Mouse (Mus musculus) kidney, embryonic 14.5 days (tissue): ENCODE measurements at regions not wholly inside any gene's neighbourhood (a gene's known extent, or its start where the extent isn't known, plus 50 kb on each side); places are given as distances from the start of the nearest gene placed in this dataset.

ENCODE experiments used
- ATAC-seq: fragments of 200-750 bp; cut with Nextera tagmentation; 2 replicates; pipeline ENCODE4 v1.8.0; 2017; ENCODE audit warnings: moderate number of reproducible peaks, mild to moderate bottlenecking, moderate TSS enrichment, moderate library complexity; ENCODE audit not compliant: low FRiP score, low TSS enrichment
- H3K27ac ChIP-seq: fragments of 300-500 bp; sonication (generic); 2 replicates; pipeline ENCODE4 v1.5.1; 2014; ENCODE audit warnings: low read depth, mild to moderate bottlenecking, low read length, moderate library complexity, mixed read lengths
- H3K27me3 ChIP-seq: fragments of 300-500 bp; sonication (generic); 2 replicates; pipeline ENCODE4 v1.6.1; 2014; ENCODE audit warnings: mild to moderate bottlenecking, low read length; ENCODE audit not compliant: control insufficient read depth, insufficient read depth
- H3K36me3 ChIP-seq: fragments of 300-500 bp; sonication (generic); 2 replicates; pipeline ENCODE4 v1.6.1; 2014; ENCODE audit warnings: low read length, mixed read lengths; ENCODE audit not compliant: control insufficient read depth, insufficient read depth
- H3K4me1 ChIP-seq: fragments of 300-500 bp; sonication (generic); 2 replicates; pipeline ENCODE4 v1.6.1; 2014; ENCODE audit warnings: low read length, mixed read lengths; ENCODE audit not compliant: control insufficient read depth, insufficient read depth
- H3K4me2 ChIP-seq: fragments of 300-500 bp; sonication (generic); replicated peaks from 2 replicates; pipeline ENCODE4 v1.6.1; 2014; ENCODE audit warnings: low read depth, mild to moderate bottlenecking, low read length
- H3K4me3 ChIP-seq: fragments of 300-500 bp; sonication (generic); 2 replicates; pipeline ENCODE4 v1.5.1; 2014; ENCODE audit warnings: mild to moderate bottlenecking, low read length
- H3K9ac ChIP-seq: fragments of 300-500 bp; sonication (generic); 2 replicates; pipeline ENCODE4 v1.6.1; 2014; ENCODE audit warnings: low read depth, mild to moderate bottlenecking, low read length, moderate library complexity
- H3K9me3 ChIP-seq: fragments of 300-500 bp; sonication (generic); 2 replicates; pipeline ENCODE4 v1.6.1; 2016; ENCODE audit warnings: low read length; ENCODE audit not compliant: control insufficient read depth
- WGBS: fragments of 180-500 bp; shearing (Covaris S2); extraction: QIAGEN DNeasy Blood & Tissue Kit; methylation state at CpG from one replicate; pipeline ENCODE4 v1.1.7; 2014; 5-methylcytosine and 5-hydroxymethylcytosine counted together

- WGBS = 48% methylated on average over 6 of the region's 6 CpGs
- no peak for ATAC-seq
Measured at GRCm38 (mm10) chr12:65497602-65498001, 272.3 kb downstream of the Wdr20rt start.

GRCm38 (mm10) chr12:65501459-65501858 is 276.1 kb downstream of the Wdr20rt start:
- Histone ChIP-seq H3K9ac (no peak overlapping the region), H3K9me3 (no peaks in the 10 kb centered on the region), H3K36me3 (no peaks in the 10 kb centered on the region), H3K27ac (no peak overlapping the region), H3K4me2 (no peak overlapping the region), H3K27me3 (no peaks in the 10 kb centered on the region), H3K4me1 (no peaks in the 10 kb centered on the region), H3K4me3 (no peak overlapping the region)
- WGBS = 80% methylated on average over 2 of the region's 2 CpGs
- ATAC-seq = no peak

More at GRCm38 (mm10) chr12:65497602-65498001, 272.3 kb downstream of the Wdr20rt start:
- Histone ChIP-seq H3K36me3 (no peaks in the 10 kb centered on the region), H3K9me3 (no peaks in the 10 kb centered on the region), H3K27ac (no peak overlapping the region), H3K4me2 (no peak overlapping the region), H3K27me3 (no peaks in the 10 kb centered on the region), H3K4me1 (no peaks in the 10 kb centered on the region), H3K9ac (no peak overlapping the region), H3K4me3 (no peak overlapping the region)

GRCm38 (mm10) chr12:65502045-65502444 is 276.7 kb downstream of the Wdr20rt start:
- no peaks in the 10 kb centered on the region for H3K9me3 ChIP-seq
- no peaks in the 10 kb centered on the region for H3K27me3 ChIP-seq
- WGBS = 39% methylated on average over 1 of the region's 1 CpGs

GRCm38 (mm10) chr12:65513070-65513469 is 287.8 kb downstream of the Wdr20rt start:
- Histone ChIP-seq H3K4me3 (no peak overlapping the region), H3K36me3 (no peaks in the 10 kb centered on the region), H3K9me3 (no peaks in the 10 kb centered on the region), H3K27me3 (no peaks in the 10 kb centered on the region), H3K4me2 (no peak overlapping the region), H3K9ac (no peak overlapping the region), H3K4me1 (no peaks in the 10 kb centered on the region), H3K27ac (no peak overlapping the region)
- no peak for ATAC-seq
- 79% methylated on average over 1 of the region's 1 CpGs for WGBS

More at GRCm38 (mm10) chr12:65502045-65502444, 276.7 kb downstream of the Wdr20rt start:
- H3K4me1 ChIP-seq = no peaks in the 10 kb centered on the region
- H3K9ac ChIP-seq = no peak overlapping the region
- no peak for ATAC-seq
- no peak overlapping the region for H3K4me3 ChIP-seq
- no peak overlapping the region for H3K27ac ChIP-seq
- no peaks in the 10 kb centered on the region for H3K36me3 ChIP-seq
- H3K4me2 ChIP-seq = no peak overlapping the region

- no peak overlapping the region for H3K4me3 ChIP-seq
- H3K27me3 ChIP-seq = no peaks in the 10 kb centered on the region
- 71% methylated on average over 3 of the region's 3 CpGs for WGBS
- no peak overlapping the region for H3K4me2 ChIP-seq
- ATAC-seq = no peak
- no peak overlapping the region for H3K9ac ChIP-seq
- no peaks in the 10 kb centered on the region for H3K36me3 ChIP-seq
- H3K9me3 ChIP-seq = no peaks in the 10 kb centered on the region
- H3K27ac ChIP-seq = no peak overlapping the region
- H3K4me1 ChIP-seq = no peaks in the 10 kb centered on the region
Measured at GRCm38 (mm10) chr12:65534142-65534690, 308.9 kb downstream of the Wdr20rt start.

GRCm38 (mm10) chr12:65548301-65548700 is 323.0 kb downstream of the Wdr20rt start:
- ATAC-seq = no peak

GRCm38 (mm10) chr12:65552230-65552629 is 326.9 kb downstream of the Wdr20rt start:
- Histone ChIP-seq H3K9ac (no peak overlapping the region), H3K27me3 (no peaks in the 10 kb centered on the region), H3K4me2 (no peak overlapping the region), H3K27ac (no peak overlapping the region), H3K9me3 (no peaks in the 10 kb centered on the region), H3K36me3 (no peaks in the 10 kb centered on the region), H3K4me3 (no peak overlapping the region), H3K4me1 (no peaks in the 10 kb centered on the region)
- ATAC-seq = no peak
- 91% methylated on average over 3 of the region's 3 CpGs for WGBS

More at GRCm38 (mm10) chr12:65548301-65548700, 323.0 kb downstream of the Wdr20rt start:
- Histone ChIP-seq H3K9ac (no peak overlapping the region), H3K36me3 (no peaks in the 10 kb centered on the region), H3K27me3 (no peaks in the 10 kb centered on the region), H3K27ac (no peak overlapping the region), H3K9me3 (no peaks in the 10 kb centered on the region), H3K4me3 (no peak overlapping the region), H3K4me1 (no peaks in the 10 kb centered on the region), H3K4me2 (no peak overlapping the region)
- 87% methylated on average over 4 of the region's 4 CpGs for WGBS

- H3K9ac ChIP-seq = no peak overlapping the region
- no peak overlapping the region for H3K4me2 ChIP-seq
- ATAC-seq = no peak
- no peak overlapping the region for H3K4me3 ChIP-seq
- H3K9me3 ChIP-seq = no peaks in the 10 kb centered on the region
- no peak overlapping the region for H3K27ac ChIP-seq
- no peaks in the 10 kb centered on the region for H3K36me3 ChIP-seq
- WGBS = 91% methylated on average over 6 of the region's 6 CpGs
- H3K4me1 ChIP-seq = no peaks in the 10 kb centered on the region
- no peaks in the 10 kb centered on the region for H3K27me3 ChIP-seq
Measured at GRCm38 (mm10) chr12:65559036-65559435, 333.7 kb downstream of the Wdr20rt start.

GRCm38 (mm10) chr12:65559809-65560208 is 334.5 kb downstream of the Wdr20rt start:
- no peak overlapping the region for H3K4me2 ChIP-seq
- H3K4me3 ChIP-seq = no peak overlapping the region
- H3K27me3 ChIP-seq = no peaks in the 10 kb centered on the region
- no peaks in the 10 kb centered on the region for H3K9me3 ChIP-seq
- no peak overlapping the region for H3K9ac ChIP-seq
- H3K36me3 ChIP-seq = no peaks in the 10 kb centered on the region
- ATAC-seq = no peak
- H3K4me1 ChIP-seq = no peaks in the 10 kb centered on the region
- 72% methylated on average over 3 of the region's 3 CpGs for WGBS
- H3K27ac ChIP-seq = no peak overlapping the region
